Mouse (Mus musculus): Measurements from ENCODE around the gene H3f3a. TPM values are rescaled to one million over a fixed set of nuclear protein-coding genes. Genes with fewer than 3 reads are reported as not detected.

H3f3a gene
- 2,611 and 2,764 TPM in 2 replicates for polyA plus RNA-seq (2016; fragmentation: Nextera tagmentation; extraction: Ambion mirVana)

GRCm38 (mm10) chr1:180813885-180814740, at the start of gene H3f3a:
Gene H3f3a, minus strand, starts transcription at chr1:180813943.
- Histone ChIP-seq H3K9me3 (replicated peaks) (no peaks in the 10 kb centered on the region), H3K36me3 (peaks cover 24% of the 10 kb centered on the region), H3K4me3 (peak within 1 kb of the TSS; percentile 93), H3K27ac (replicated peaks) (peak within 1 kb of the TSS; percentile 100), H3K27me3 (ENCODE audit: low read depth, poor library complexity, severe bottlenecking) (no peaks in the 10 kb centered on the region), H3K4me1 (peaks cover 38% of the 10 kb centered on the region)
- DNase-seq (ENCODE audit: low spot score) = no peak
- WGBS = 2% methylated on average over 66 of the region's 69 CpGs

- Histone ChIP-seq H3K27me3 (ENCODE audit: low read depth, poor library complexity, severe bottlenecking) (no peaks in the 10 kb centered on the region), H3K4me1 (no peaks in the 10 kb centered on the region), H3K27ac (replicated peaks) (no peak overlapping the region), H3K4me3 (no peak overlapping the region), H3K9me3 (replicated peaks) (no peaks in the 10 kb centered on the region), H3K36me3 (peaks cover 99% of the 10 kb centered on the region)
- WGBS = 85% methylated on average over 6 of the region's 6 CpGs
- DNase-seq (ENCODE audit: low spot score) = no peak
These were observed 46.3 kb upstream of the H3f3a start for GRCm38 (mm10) chr1:180860030-180860429.

- Histone ChIP-seq H3K27me3 (ENCODE audit: low read depth, poor library complexity, severe bottlenecking) (no peaks in the 10 kb centered on the region), H3K36me3 (peaks cover 90% of the 10 kb centered on the region), H3K27ac (replicated peaks) (no peak overlapping the region), H3K4me1 (no peaks in the 10 kb centered on the region), H3K4me3 (no peak overlapping the region), H3K9me3 (replicated peaks) (no peaks in the 10 kb centered on the region)
- no peak for DNase-seq (ENCODE audit: low spot score)
These were observed 45.0 kb upstream of the H3f3a start for GRCm38 (mm10) chr1:180858763-180859162.

GRCm38 (mm10) chr1:180850316-180851270, 36.9 kb upstream of the H3f3a start, which contains the start of gene Sde2:
Gene Sde2, plus strand, starts transcription at chr1:180851127.
- peak; percentile 100 for DNase-seq (ENCODE audit: low spot score)
- Histone ChIP-seq H3K4me3 (peak within 1 kb of the TSS; percentile 80), H3K4me1 (peaks cover 49% of the 10 kb centered on the region), H3K27ac (replicated peaks) (peak within 1 kb of the TSS; percentile 96), H3K36me3 (peaks cover 15% of the 10 kb centered on the region), H3K27me3 (ENCODE audit: low read depth, poor library complexity, severe bottlenecking) (no peaks in the 10 kb centered on the region), H3K9me3 (replicated peaks) (no peaks in the 10 kb centered on the region)
- WGBS = under 1% methylated on average over 77 of the region's 77 CpGs

- H3K4me1 ChIP-seq = peaks cover 49% of the 10 kb centered on the region
These were observed 36.1 kb upstream of the H3f3a start for GRCm38 (mm10) chr1:180849701-180850301.

GRCm38 (mm10) chr1:180848511-180849241, 34.9 kb upstream of the H3f3a start:
- H3K4me1 ChIP-seq = peaks cover 49% of the 10 kb centered on the region
- H3K27me3 ChIP-seq (ENCODE audit: low read depth, poor library complexity, severe bottlenecking) = no peaks in the 10 kb centered on the region
- H3K36me3 ChIP-seq = peaks cover 5% of the 10 kb centered on the region; the same call in 1 of the 2 replicates
- peak overlapping the region; percentile 88 for H3K27ac ChIP-seq (replicated peaks)
- 35% methylated on average over 11 of the region's 11 CpGs for WGBS
- peak overlapping the region; percentile 45 for H3K4me3 ChIP-seq
- DNase-seq (ENCODE audit: low spot score) = peak; percentile 50
- H3K9me3 ChIP-seq (replicated peaks) = no peaks in the 10 kb centered on the region

More at GRCm38 (mm10) chr1:180849701-180850301, 36.1 kb upstream of the H3f3a start:
- Histone ChIP-seq H3K27ac (replicated peaks) (peak overlapping the region; percentile 96), H3K27me3 (ENCODE audit: low read depth, poor library complexity, severe bottlenecking) (no peaks in the 10 kb centered on the region), H3K4me3 (peak overlapping the region; percentile 80), H3K36me3 (peaks cover 7% of the 10 kb centered on the region; the same call in 1 of the 2 replicates), H3K9me3 (replicated peaks) (no peaks in the 10 kb centered on the region)
- 50% methylated on average over 11 of the region's 11 CpGs for WGBS
- peak; percentile 47 for DNase-seq (ENCODE audit: low spot score)

GRCm38 (mm10) chr1:180848114-180848510, 34.4 kb upstream of the H3f3a start:
- Histone ChIP-seq H3K27me3 (ENCODE audit: low read depth, poor library complexity, severe bottlenecking) (no peaks in the 10 kb centered on the region), H3K36me3 (peaks cover 5% of the 10 kb centered on the region; the same call in 1 of the 2 replicates), H3K27ac (replicated peaks) (peak overlapping the region; percentile 88), H3K4me1 (peaks cover 49% of the 10 kb centered on the region), H3K9me3 (replicated peaks) (no peaks in the 10 kb centered on the region), H3K4me3 (peak overlapping the region; percentile 45)
- 3% methylated on average over 9 of the region's 9 CpGs for WGBS
- DNase-seq (ENCODE audit: low spot score) = peak; percentile 59

- no peaks in the 10 kb centered on the region for H3K9me3 ChIP-seq (replicated peaks)
- no peak for DNase-seq (ENCODE audit: low spot score)
- H3K27ac ChIP-seq (replicated peaks) = no peak overlapping the region
- no peaks in the 10 kb centered on the region for H3K36me3 ChIP-seq
- H3K27me3 ChIP-seq (ENCODE audit: low read depth, poor library complexity, severe bottlenecking) = no peaks in the 10 kb centered on the region; the same call in 1 of the 2 replicates
- H3K4me1 ChIP-seq = no peaks in the 10 kb centered on the region
- WGBS = 87% methylated on average over 8 of the region's 8 CpGs
- no peak overlapping the region for H3K4me3 ChIP-seq
These were observed 28.0 kb upstream of the H3f3a start for GRCm38 (mm10) chr1:180841561-180842300.

GRCm38 (mm10) chr1:180839201-180839910, 25.6 kb upstream of the H3f3a start:
- no peak for DNase-seq (ENCODE audit: low spot score)
- WGBS = 79% methylated on average over 8 of the region's 8 CpGs
- no peak overlapping the region for H3K27ac ChIP-seq (replicated peaks)
- no peak overlapping the region for H3K4me3 ChIP-seq
- H3K27me3 ChIP-seq (ENCODE audit: low read depth, poor library complexity, severe bottlenecking) = no peaks in the 10 kb centered on the region; the same call in 1 of the 2 replicates
- H3K36me3 ChIP-seq = no peaks in the 10 kb centered on the region
- H3K4me1 ChIP-seq = no peaks in the 10 kb centered on the region
- no peaks in the 10 kb centered on the region for H3K9me3 ChIP-seq (replicated peaks)

GRCm38 (mm10) chr1:180838014-180838413, 24.3 kb upstream of the H3f3a start:
- WGBS = 78% methylated on average over 6 of the region's 6 CpGs
- DNase-seq (ENCODE audit: low spot score) = no peak
- Histone ChIP-seq H3K27ac (replicated peaks) (no peak overlapping the region), H3K9me3 (replicated peaks) (no peaks in the 10 kb centered on the region), H3K4me3 (no peak overlapping the region), H3K27me3 (ENCODE audit: low read depth, poor library complexity, severe bottlenecking) (no peaks in the 10 kb centered on the region; the same call in 1 of the 2 replicates), H3K4me1 (no peaks in the 10 kb centered on the region), H3K36me3 (no peaks in the 10 kb centered on the region)

- H3K4me3 ChIP-seq = no peak overlapping the region
- no peaks in the 10 kb centered on the region for H3K4me1 ChIP-seq
- 92% methylated on average over 5 of the region's 5 CpGs for WGBS
- DNase-seq (ENCODE audit: low spot score) = no peak
- H3K27ac ChIP-seq (replicated peaks) = no peak overlapping the region
- no peaks in the 10 kb centered on the region; the same call in 1 of the 2 replicates for H3K27me3 ChIP-seq (ENCODE audit: low read depth, poor library complexity, severe bottlenecking)
- no peaks in the 10 kb centered on the region for H3K36me3 ChIP-seq
- H3K9me3 ChIP-seq (replicated peaks) = no peaks in the 10 kb centered on the region
These were observed 23.4 kb upstream of the H3f3a start for GRCm38 (mm10) chr1:180837186-180837585.

Data from midbrain, embryonic 10.5 days (tissue).